Mouse (Mus musculus) hindbrain, embryonic 10.5 days (tissue): ENCODE data around the gene Gm11146. TPM values are rescaled to one million over a fixed set of nuclear protein-coding genes. Genes with fewer than 3 reads are reported as not detected.

Experiments
- DNase-seq: peaks from one replicate; pipeline ENCODE4 v3.0.0-alpha.2; 2017; ENCODE audit warnings: low spot score
- H3K27ac ChIP-seq: fragments of 300-500 bp; sonication (generic); 2 replicates; pipeline ENCODE4 v1.5.1; 2016; ENCODE audit warnings: mild to moderate bottlenecking, moderate library complexity
- H3K27me3 ChIP-seq: fragments of 300-500 bp; sonication (generic); 2 replicates; pipeline ENCODE4 v1.6.1; 2016; ENCODE audit warnings: mild to moderate bottlenecking; ENCODE audit not compliant: poor library complexity, insufficient read depth, severe bottlenecking
- H3K36me3 ChIP-seq: fragments of 300-500 bp; sonication (generic); 2 replicates; pipeline ENCODE4 v1.6.1; 2016; ENCODE audit warnings: mild to moderate bottlenecking, moderate library complexity
- H3K4me1 ChIP-seq: fragments of 300-500 bp; sonication (generic); replicated peaks from 2 replicates; pipeline ENCODE4 v1.6.1; 2016; ENCODE audit warnings: mild to moderate bottlenecking
- H3K4me3 ChIP-seq: fragments of 300-500 bp; sonication (generic); 2 replicates; pipeline ENCODE4 v1.5.1; 2016; ENCODE audit warnings: mild to moderate bottlenecking, moderate library complexity
- H3K9me3 ChIP-seq: fragments of 300-500 bp; sonication (generic); 2 replicates; pipeline ENCODE4 v1.6.1; 2016; ENCODE audit warnings: mild to moderate bottlenecking, moderate library complexity
- WGBS: fragments of 180-500 bp; shearing (Covaris S2); methylation state at CpG from one replicate; pipeline ENCODE4 v1.1.7; 2016; 5-methylcytosine and 5-hydroxymethylcytosine counted together
- polyA plus RNA-seq: library from polyadenylated mRNA; unstranded; fragments of >200 nt; fragmentation: Nextera tagmentation; extraction: Ambion mirVana; gene quantifications from 2 replicates; pipeline ENCODE4 v1.2.1, GENCODE M21; 2016

Gm11146 gene
- not detected in 2 replicates for polyA plus RNA-seq

GRCm38 (mm10) chr16:77601994-77602393 lies at the start of gene Gm11146:
Gm11146 (minus strand) TSS chr16:77602094.
- Histone ChIP-seq H3K4me1 (no peaks in the 10 kb centered on the region), H3K9me3 (no peaks in the 10 kb centered on the region), H3K27ac (no peak within 1 kb of the TSS), H3K27me3 (no peaks in the 10 kb centered on the region), H3K4me3 (no peak within 1 kb of the TSS), H3K36me3 (peaks cover 16% of the 10 kb centered on the region)
- 79% methylated on average over 1 of the region's 1 CpGs for WGBS
- no peak for DNase-seq

GRCm38 (mm10) chr16:77650596-77650995 lies 48.7 kb upstream of the Gm11146 start:
- no peak overlapping the region for H3K4me3 ChIP-seq
- no peaks in the 10 kb centered on the region for H3K27me3 ChIP-seq
- WGBS: 75% methylated on average over 1 of the region's 1 CpGs
- H3K36me3 ChIP-seq: no peaks in the 10 kb centered on the region
- no peak overlapping the region for H3K27ac ChIP-seq
- DNase-seq: no peak
- peaks cover 9% of the 10 kb centered on the region; the same call in 1 of the 2 replicates for H3K4me1 ChIP-seq
- H3K9me3 ChIP-seq: no peaks in the 10 kb centered on the region

GRCm38 (mm10) chr16:77649006-77649405 lies 47.1 kb upstream of the Gm11146 start:
- peaks cover 20% of the 10 kb centered on the region for H3K4me1 ChIP-seq
- no peak overlapping the region for H3K4me3 ChIP-seq
- H3K9me3 ChIP-seq: no peaks in the 10 kb centered on the region
- no peaks in the 10 kb centered on the region for H3K27me3 ChIP-seq
- no peak overlapping the region for H3K27ac ChIP-seq
- WGBS: 75% methylated on average over 2 of the region's 2 CpGs
- H3K36me3 ChIP-seq: no peaks in the 10 kb centered on the region
- DNase-seq: no peak

- Histone ChIP-seq H3K27me3 (no peaks in the 10 kb centered on the region), H3K9me3 (no peaks in the 10 kb centered on the region), H3K4me3 (no peak overlapping the region), H3K36me3 (no peaks in the 10 kb centered on the region), H3K4me1 (peaks cover 29% of the 10 kb centered on the region), H3K27ac (peak overlapping the region; percentile 69; the same call in 1 of the 2 replicates)
- DNase-seq: no peak
- 56% methylated on average over 2 of the region's 2 CpGs for WGBS
These were observed 46.3 kb upstream of the Gm11146 start for GRCm38 (mm10) chr16:77648181-77648580.

GRCm38 (mm10) chr16:77646146-77646545 lies 44.3 kb upstream of the Gm11146 start:
- 75% methylated on average over 7 of the region's 7 CpGs for WGBS
- H3K27ac ChIP-seq: no peak overlapping the region; the same call in 1 of the 2 replicates

GRCm38 (mm10) chr16:77644976-77645375 lies 43.1 kb upstream of the Gm11146 start:
- Histone ChIP-seq H3K4me1 (peaks cover 32% of the 10 kb centered on the region), H3K9me3 (no peaks in the 10 kb centered on the region), H3K36me3 (no peaks in the 10 kb centered on the region), H3K27me3 (no peaks in the 10 kb centered on the region), H3K4me3 (peak overlapping the region; percentile 54; the same call in 1 of the 2 replicates), H3K27ac (peak overlapping the region; percentile 45; the same call in 1 of the 2 replicates)
- WGBS: 59% methylated on average over 1 of the region's 1 CpGs
- no peak for DNase-seq

More at GRCm38 (mm10) chr16:77646146-77646545, 44.3 kb upstream of the Gm11146 start:
- H3K36me3 ChIP-seq: no peaks in the 10 kb centered on the region
- H3K4me3 ChIP-seq: no peak overlapping the region
- no peaks in the 10 kb centered on the region for H3K27me3 ChIP-seq
- no peaks in the 10 kb centered on the region for H3K9me3 ChIP-seq
- no peak for DNase-seq
- H3K4me1 ChIP-seq: peaks cover 32% of the 10 kb centered on the region

- DNase-seq: peak; percentile 59
- 4% methylated on average over 31 of the region's 31 CpGs for WGBS
- peak overlapping the region; percentile 82 for H3K27ac ChIP-seq
- no peaks in the 10 kb centered on the region for H3K27me3 ChIP-seq
- H3K4me1 ChIP-seq: peaks cover 31% of the 10 kb centered on the region
- no peaks in the 10 kb centered on the region for H3K36me3 ChIP-seq
- peak overlapping the region; percentile 54 for H3K4me3 ChIP-seq
- H3K9me3 ChIP-seq: no peaks in the 10 kb centered on the region
These were observed 42.2 kb upstream of the Gm11146 start for GRCm38 (mm10) chr16:77643871-77644720.

GRCm38 (mm10) chr16:77643036-77643870 lies 41.4 kb upstream of the Gm11146 start:
- Histone ChIP-seq H3K27ac (peak overlapping the region; percentile 82; the same call in 1 of the 2 replicates), H3K4me1 (peaks cover 27% of the 10 kb centered on the region), H3K27me3 (no peaks in the 10 kb centered on the region), H3K36me3 (no peaks in the 10 kb centered on the region), H3K4me3 (peak overlapping the region; percentile 54), H3K9me3 (no peaks in the 10 kb centered on the region)
- 85% methylated on average over 14 of the region's 14 CpGs for WGBS
- no peak for DNase-seq

- Histone ChIP-seq H3K9me3 (no peaks in the 10 kb centered on the region), H3K36me3 (no peaks in the 10 kb centered on the region), H3K27ac (no peak overlapping the region), H3K27me3 (no peaks in the 10 kb centered on the region), H3K4me1 (0 out of 2 replicates have a peak, but pooled peaks cover 4% of the 10 kb centered on the region), H3K4me3 (no peak overlapping the region)
- DNase-seq: peak; percentile 12
- 63% methylated on average over 6 of the region's 6 CpGs for whole genome bisulfite sequencing
These were observed 34.6 kb upstream of the Gm11146 start for GRCm38 (mm10) chr16:77636497-77636896.

GRCm38 (mm10) chr16:77632315-77632881 lies 30.5 kb upstream of the Gm11146 start:
- no peaks in the 10 kb centered on the region for H3K9me3 ChIP-seq
- 89% methylated on average over 6 of the region's 6 CpGs for WGBS
- 0 out of 2 replicates have a peak, but pooled peaks cover 9% of the 10 kb centered on the region for H3K36me3 ChIP-seq

GRCm38 (mm10) chr16:77622681-77623080 lies 20.8 kb upstream of the Gm11146 start:
- H3K27ac ChIP-seq: no peak overlapping the region
- no peaks in the 10 kb centered on the region for H3K4me1 ChIP-seq
- no peaks in the 10 kb centered on the region for H3K9me3 ChIP-seq
- no peak overlapping the region for H3K4me3 ChIP-seq
- no peak for DNase-seq
- H3K27me3 ChIP-seq: no peaks in the 10 kb centered on the region
- peaks cover 6% of the 10 kb centered on the region; the same call in 1 of the 2 replicates for H3K36me3 ChIP-seq
- WGBS: 95% methylated on average over 5 of the region's 5 CpGs

More at GRCm38 (mm10) chr16:77632315-77632881, 30.5 kb upstream of the Gm11146 start:
- Histone ChIP-seq H3K27me3 (no peaks in the 10 kb centered on the region), H3K4me3 (no peak overlapping the region), H3K27ac (no peak overlapping the region), H3K4me1 (0 out of 2 replicates have a peak, but pooled peaks cover 4% of the 10 kb centered on the region)
- DNase-seq: no peak

- no peaks in the 10 kb centered on the region for H3K9me3 ChIP-seq
- H3K27ac ChIP-seq: no peak overlapping the region
- no peak for DNase-seq
- H3K4me3 ChIP-seq: no peak overlapping the region
- no peaks in the 10 kb centered on the region for H3K27me3 ChIP-seq
- H3K36me3 ChIP-seq: peaks cover 17% of the 10 kb centered on the region
- H3K4me1 ChIP-seq: no peaks in the 10 kb centered on the region
- 93% methylated on average over 2 of the region's 2 CpGs for WGBS
These were observed 687 bp upstream of the Gm11146 start for GRCm38 (mm10) chr16:77602581-77602980.
